Mouse (Mus musculus) layer of hippocampus, adult 8-10 months (tissue): Measurements from ENCODE around the gene Dhrs7. TPM values are rescaled to one million over a fixed set of nuclear protein-coding genes. Genes with fewer than 3 reads are reported as not detected.
A peak's percentile ranks its signal among the peaks of the same experiment; 100 is the strongest.
"Not testable (repeated sequence)": the region's sequence is repeated elsewhere in the genome, so short reads cannot be mapped to it uniquely, and the experiment has no call there.

Experiments used
- DNase-seq, 2 experiments: peaks; one replicate each; pipeline ENCODE4 v3.0.0; 2022; ENCODE audit warnings: low spot score in 2 of 2
- total RNA-seq, 4 experiments: library from RNA; stranded (reverse); gene quantifications; 2 replicates each; pipeline ENCODE4 v1.2.4; 2022

Dhrs7 gene
- 10 to 100 TPM; 40.5 to 47.7 (median 46.1) TPM for total RNA-seq

- peak; percentile 65 to 67 for DNase-seq
Observed at GRCm38 (mm10) chr12:72664735-72665337, at the start of gene Dhrs7. Dhrs7 (minus strand) TSS chr12:72664909.

- DNase-seq = peak; percentile 8 to 12
Observed at GRCm38 (mm10) chr12:72709981-72710380, 45.3 kb upstream of the Dhrs7 start.

GRCm38 (mm10) chr12:72704068-72704467 lies 39.4 kb upstream of the Dhrs7 start:
- DNase-seq = no peak

GRCm38 (mm10) chr12:72700013-72700412 lies 35.3 kb upstream of the Dhrs7 start:
- no peak for DNase-seq

- DNase-seq = no peak
Observed at GRCm38 (mm10) chr12:72694901-72695463, 30.3 kb upstream of the Dhrs7 start.

GRCm38 (mm10) chr12:72694438-72694837 lies 29.7 kb upstream of the Dhrs7 start:
- no peak for DNase-seq

GRCm38 (mm10) chr12:72693895-72694294 lies 29.2 kb upstream of the Dhrs7 start:
- no peak for DNase-seq

GRCm38 (mm10) chr12:72688281-72688680 lies 23.6 kb upstream of the Dhrs7 start:
- not testable (repeated sequence) for DNase-seq

- not testable (repeated sequence) for DNase-seq
Observed at GRCm38 (mm10) chr12:72687741-72688140, 23.0 kb upstream of the Dhrs7 start.

GRCm38 (mm10) chr12:72686566-72686965 lies 21.9 kb upstream of the Dhrs7 start:
- DNase-seq = not testable (repeated sequence)

- DNase-seq = no peak
Observed at GRCm38 (mm10) chr12:72683612-72684011, 18.9 kb upstream of the Dhrs7 start.

- no peak for DNase-seq
Observed at GRCm38 (mm10) chr12:72682511-72683282, 18.0 kb upstream of the Dhrs7 start.

GRCm38 (mm10) chr12:72681919-72682318 lies 17.2 kb upstream of the Dhrs7 start:
- no peak for DNase-seq

GRCm38 (mm10) chr12:72679635-72680034 lies 14.9 kb upstream of the Dhrs7 start:
- no peak for DNase-seq

- DNase-seq = no peak
Observed at GRCm38 (mm10) chr12:72674820-72675219, 10.1 kb upstream of the Dhrs7 start.

GRCm38 (mm10) chr12:72674079-72674797 lies 9.5 kb upstream of the Dhrs7 start:
- DNase-seq = no peak

GRCm38 (mm10) chr12:72671516-72672135 lies 6.9 kb upstream of the Dhrs7 start:
- DNase-seq = no peak

GRCm38 (mm10) chr12:72670921-72671320 lies 6.2 kb upstream of the Dhrs7 start:
- no peak for DNase-seq

- DNase-seq = no peak
Observed at GRCm38 (mm10) chr12:72667868-72668469, 3.3 kb upstream of the Dhrs7 start.

GRCm38 (mm10) chr12:72666015-72666414 lies 1.3 kb upstream of the Dhrs7 start:
- no peak for DNase-seq
